Mouse (Mus musculus): ENCODE results near the gene Mpped2. TPM values are rescaled to one million over a fixed set of nuclear protein-coding genes. Genes with fewer than 3 reads are reported as not detected.
A peak's percentile ranks its signal among the peaks of the same experiment; 100 is the strongest.

Mpped2 gene
- total RNA-seq, 2 experiments from 2014 or later = 40.4 to 41.7 TPM

DNA sequence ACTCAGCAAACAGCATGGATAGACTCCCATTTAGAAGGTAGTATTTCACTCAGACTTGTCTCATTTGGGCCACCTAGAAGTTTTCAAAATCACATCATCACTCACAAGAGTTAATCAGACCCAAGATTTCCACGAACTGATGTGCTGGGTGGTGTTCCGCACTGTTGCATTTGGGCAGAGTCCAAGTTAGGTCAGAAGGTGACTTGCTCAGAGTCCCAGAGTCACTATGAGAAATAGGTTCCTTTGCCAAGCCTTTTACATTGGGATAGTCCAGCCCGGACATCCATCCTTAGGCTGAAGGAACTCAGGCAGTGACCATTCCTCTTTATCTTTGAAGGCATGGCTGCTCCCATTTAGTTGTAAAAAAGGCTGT lies 97.2 kb downstream of the Mpped2 start:
- no peak for DNase-seq (ENCODE audit: low spot score in 2 of 2)

DNA sequence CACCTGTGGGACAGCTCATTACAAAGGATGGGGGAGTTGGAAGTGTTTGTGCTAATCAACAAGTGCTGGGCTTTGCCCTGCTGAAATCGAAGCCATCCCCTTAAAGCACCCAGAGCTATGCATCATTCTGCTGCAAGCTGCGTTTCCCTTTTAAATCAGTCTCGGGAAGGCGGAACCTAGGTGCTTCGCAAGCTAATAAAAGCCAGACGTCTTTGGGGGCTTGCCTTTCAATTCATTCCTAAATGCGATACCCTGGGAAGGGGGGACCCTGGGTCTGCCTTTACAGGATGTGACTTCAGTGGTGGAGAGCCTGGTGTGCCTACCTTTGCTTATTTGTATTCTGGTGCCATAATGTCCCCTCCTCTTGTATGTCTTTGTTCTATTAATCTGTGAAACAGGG lies 103.2 kb downstream of the Mpped2 start:
- no peak for DNase-seq (ENCODE audit: low spot score in 2 of 2)

DNA sequence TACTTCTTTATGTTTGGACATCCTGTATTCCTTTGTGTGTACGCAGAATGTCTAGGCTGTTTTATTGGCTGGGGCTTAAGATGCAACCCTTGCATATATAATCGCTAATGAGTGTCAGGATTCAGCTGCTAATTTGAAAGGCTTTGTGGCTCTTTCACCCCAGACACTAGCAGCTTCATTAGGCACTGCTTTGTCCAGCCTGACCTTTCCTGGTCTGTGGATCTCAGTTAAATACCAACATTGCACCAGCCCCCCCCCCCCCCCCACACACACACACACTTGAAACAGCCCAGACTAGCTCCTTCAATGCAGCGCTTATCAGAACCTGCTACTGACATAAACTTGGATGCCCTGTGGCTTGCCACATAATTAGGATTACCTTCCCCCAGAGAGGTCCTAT lies 104.8 kb downstream of the Mpped2 start:
- DNase-seq (ENCODE audit: low spot score in 2 of 2) = no peak

DNA sequence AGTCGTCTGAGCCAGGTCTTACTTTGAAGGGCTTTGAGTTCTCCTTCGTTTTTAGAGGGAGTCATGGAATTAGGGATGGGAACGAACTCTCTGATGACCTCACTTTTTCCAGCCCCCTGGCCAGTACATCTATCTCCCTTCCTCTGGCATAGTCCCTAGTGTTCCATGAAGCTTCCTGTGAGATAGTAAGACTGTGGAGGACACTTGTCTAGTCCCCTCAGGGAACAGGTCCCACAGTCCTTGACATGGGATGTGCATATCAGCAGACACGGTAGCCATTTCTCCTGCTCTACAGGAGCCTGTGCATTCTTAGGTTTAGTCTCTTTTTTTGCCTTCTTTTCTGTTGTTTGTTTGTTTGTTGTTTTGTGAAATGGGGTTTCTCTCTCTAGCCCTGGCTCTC lies 105.8 kb downstream of the Mpped2 start:
- no peak for DNase-seq (ENCODE audit: low spot score in 2 of 2)

DNA sequence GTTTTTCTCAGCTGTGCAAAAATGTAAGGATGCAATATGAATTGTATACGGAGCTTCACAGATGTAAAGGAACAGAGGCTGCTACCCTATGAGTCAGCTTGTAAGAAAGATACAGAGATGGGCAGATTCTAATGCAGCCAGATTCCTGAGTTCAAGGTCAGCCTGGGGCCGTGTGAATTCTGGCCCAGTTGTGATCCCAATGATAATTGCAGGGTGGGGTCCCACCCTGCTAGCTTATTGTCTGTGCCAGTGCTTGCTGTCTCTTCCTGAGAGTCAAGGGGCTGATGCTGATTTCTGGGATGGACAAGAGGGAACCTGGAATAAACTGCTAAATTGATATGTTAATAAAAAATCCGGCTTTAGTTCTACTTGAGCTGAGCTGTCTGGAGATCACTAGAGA lies 122.8 kb downstream of the Mpped2 start:
- no peak for DNase-seq (ENCODE audit: low spot score in 2 of 2)

DNA sequence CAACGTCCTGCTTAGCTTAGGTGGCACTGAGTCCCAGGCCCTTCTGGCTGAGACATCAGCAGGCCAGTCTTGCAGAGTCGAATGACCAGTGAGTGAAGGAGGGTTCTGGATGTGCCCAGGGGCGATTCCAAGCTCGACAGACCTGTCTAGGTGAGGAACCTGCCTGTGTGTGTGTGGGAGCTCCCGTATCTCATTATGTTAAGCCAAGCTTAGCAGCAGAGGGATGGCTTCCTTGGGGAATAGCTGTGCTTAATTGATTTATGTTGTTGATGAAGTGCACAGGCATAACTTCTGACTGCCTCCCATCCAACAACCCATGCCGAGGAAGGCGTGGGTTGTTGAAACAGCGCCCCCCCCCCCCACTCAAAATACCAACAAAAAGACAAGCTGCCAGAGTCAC lies 128.2 kb downstream of the Mpped2 start:
- DNase-seq (ENCODE audit: low spot score in 2 of 2) = no peak

DNA sequence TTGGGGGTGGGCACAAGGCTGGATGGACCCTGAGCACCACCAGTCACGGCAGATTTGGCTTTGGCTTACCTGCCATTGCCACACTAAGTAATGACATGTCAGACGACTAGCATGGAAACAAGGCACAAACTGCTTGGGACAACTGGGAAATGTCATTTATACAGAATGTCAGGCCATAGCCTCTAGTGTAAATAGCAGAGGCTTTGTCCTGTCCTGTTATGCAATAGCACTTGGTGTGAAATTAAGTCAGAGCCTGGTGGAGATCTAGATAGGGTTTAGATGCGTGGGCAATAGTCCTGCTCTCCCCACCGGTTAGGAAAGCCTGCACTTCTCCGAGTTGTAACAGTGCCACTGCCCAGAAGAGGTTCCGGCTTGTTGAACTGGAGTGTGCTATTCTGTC lies 128.8 kb downstream of the Mpped2 start:
- no peak for DNase-seq (ENCODE audit: low spot score in 2 of 2)

DNA sequence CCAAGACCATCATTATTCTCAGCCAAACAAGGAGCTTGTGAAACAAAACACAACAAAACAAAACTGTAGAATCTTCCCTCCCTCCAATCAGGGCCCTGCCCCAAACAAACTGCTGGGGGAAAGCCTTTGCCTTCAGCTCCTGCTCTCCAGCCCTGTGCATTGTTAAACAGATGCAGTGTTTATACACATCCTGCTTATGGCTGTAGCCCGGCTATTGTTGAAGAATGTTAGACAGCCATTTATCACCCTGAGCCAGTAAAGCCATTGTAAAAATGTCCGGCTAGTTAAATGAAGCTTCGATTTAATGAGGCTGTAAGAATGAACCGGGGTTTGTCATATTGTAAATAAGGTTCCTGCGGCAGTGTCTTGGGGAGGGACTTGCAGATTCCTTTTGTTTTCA lies 129.5 kb downstream of the Mpped2 start:
- no peak for DNase-seq (ENCODE audit: low spot score in 2 of 2)

DNA sequence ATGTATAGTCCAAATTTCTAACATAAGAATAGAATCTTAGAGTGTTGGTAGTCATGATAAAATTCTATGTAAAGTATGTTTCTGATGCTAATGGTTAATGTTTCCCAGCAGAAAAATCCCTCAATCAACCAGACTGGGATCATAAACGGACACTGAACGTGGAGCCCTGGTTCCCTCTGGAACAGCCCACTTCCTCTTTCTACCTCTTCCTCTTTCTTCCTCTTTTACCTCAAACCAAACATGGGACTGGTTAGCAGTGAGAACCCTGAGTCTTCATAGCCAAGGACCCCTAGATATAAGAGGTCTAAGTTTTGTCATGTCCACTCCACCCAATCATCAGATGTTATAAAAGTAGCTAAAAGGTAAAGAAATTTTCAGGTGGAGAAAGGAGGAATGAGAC lies 132.4 kb downstream of the Mpped2 start:
- DNase-seq (ENCODE audit: low spot score in 2 of 2) = no peak

DNA sequence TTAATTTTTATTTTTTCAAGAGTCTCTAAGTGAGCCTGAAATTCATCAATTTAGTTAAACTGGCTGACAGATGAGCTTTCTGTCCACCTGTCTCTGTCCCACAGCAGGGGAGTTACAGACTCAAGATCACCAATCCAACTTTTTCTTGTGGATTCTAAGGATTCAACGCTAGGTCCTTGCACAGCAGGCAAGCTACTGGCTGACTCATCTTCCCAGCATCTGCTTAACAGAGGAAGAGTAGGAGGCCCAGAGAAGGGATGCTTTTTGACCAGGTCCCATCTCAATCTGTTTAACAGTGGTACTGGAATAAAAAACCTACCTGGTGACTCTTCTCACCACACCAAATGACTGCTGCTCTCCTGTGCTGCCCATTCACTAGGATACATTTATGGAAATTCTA lies 133.0 kb downstream of the Mpped2 start:
- DNase-seq (ENCODE audit: low spot score in 2 of 2) = no peak

DNA sequence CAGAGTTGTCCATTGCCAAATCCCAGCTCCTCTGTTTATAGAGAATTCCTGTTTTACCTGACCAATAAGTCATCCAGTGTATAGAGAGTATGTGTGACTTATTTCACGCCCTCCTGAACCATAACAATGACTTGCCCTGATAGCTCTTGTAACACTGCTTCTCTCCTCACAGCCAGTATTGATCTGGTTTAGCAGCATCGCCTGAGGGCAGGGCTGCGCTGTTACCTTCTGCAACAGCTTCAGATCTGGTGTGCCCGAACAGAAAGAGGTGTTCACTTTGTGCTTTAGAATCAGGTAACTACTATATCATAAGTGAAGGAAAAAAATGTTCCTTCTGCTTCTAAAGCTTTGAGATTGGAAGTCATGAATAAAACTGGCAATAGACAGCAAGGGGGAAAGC lies 133.7 kb downstream of the Mpped2 start:
- no peak for DNase-seq (ENCODE audit: low spot score in 2 of 2)

DNA sequence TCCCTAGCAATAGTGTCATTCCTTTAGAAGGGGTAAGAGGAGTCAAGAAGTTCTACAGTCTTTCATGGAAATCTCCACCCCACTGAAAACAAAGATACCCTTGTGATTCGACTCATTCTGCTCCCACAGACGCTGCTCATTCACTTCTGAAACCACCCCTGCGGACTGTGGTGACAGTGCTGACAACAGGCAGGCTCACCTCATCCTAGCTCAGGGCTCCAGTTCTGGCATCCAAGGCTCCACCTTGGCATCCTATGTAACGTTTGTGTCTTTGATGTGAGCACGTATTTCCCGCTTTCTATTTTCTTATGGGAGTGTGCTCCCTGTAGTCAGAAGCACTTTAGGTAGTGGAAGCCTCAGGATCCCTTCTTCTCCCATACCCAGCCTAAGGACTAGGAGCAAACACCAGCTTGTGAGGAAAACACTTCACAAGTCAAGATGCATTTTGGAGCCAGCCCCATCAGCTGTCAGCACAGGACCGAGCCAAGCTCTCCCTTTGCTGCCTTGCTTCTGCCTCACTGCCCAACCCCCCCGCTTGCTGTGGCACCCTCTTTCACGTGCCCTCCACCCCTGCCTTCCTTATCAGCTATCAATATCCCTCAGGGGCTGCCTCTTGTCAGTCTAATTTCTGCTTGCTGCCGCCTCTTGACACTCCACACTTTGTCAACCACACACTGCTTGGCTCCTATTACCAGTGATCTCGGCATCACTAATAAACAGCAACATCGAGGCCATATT lies 135.7 kb downstream of the Mpped2 start:
- peak in 1 of 2 experiments; percentile 30 for DNase-seq (ENCODE audit: low spot score in 2 of 2)

DNA sequence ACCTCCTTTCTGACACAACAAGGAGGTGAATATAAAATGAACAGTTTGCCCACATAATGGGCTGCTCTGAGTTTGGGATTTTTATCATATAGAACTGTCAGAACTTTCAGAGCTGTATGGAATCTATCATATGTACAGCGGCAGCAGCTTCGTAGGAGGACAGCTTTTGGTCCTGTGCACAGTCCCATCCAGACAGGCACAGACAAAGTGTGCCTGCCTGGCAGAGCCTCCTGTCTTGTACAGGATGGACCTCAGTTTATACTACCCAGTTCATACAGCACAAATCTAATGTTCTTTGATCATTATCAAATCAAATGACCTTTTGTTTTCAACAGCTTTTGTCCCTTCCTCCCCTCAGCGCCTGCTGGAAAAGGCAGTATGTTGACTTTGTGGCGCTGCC lies 136.4 kb downstream of the Mpped2 start:
- DNase-seq (ENCODE audit: low spot score in 2 of 2) = no peak

DNA sequence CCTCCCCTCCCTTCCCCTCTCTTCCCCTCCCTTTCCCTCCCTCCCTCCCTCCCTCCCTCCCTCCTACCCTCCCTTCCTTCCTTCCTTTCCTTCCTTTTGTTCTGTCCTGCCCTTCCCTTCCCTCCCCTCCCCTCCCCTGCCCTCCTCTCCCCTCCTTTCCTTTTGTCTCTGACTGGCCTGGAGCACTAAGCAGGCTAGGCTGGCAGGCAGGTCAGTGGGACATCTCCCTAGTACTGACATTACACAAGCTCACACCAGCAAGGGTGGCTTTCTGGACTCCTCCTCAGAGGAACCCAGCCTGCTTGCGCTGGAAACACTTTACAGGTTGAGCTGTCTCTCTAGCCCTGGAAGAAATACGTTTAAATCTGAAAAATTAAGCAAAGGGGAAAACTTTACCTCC lies 139.5 kb downstream of the Mpped2 start:
- DNase-seq (ENCODE audit: low spot score in 2 of 2) = no peak

DNA sequence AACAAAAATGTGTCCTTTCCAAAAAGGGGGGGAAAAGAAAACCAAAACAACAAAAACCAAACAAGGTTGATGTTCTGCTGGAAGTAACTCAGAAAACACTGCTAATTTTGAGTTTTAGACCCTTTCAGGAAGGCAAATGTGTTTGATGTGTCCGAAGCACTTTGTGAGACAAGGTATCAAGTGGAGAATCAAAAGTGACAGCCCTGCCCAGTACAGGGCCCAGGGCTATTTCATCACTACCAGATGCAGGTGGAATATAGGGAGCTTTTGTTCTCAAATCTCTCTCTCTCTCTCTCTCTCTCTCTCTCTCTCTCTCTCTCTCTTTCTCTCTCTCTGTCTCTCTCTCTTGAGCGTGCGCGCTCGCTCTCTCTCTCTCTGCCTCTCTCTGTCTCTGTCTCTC lies 140.1 kb downstream of the Mpped2 start:
- no peak for DNase-seq (ENCODE audit: low spot score in 2 of 2)

DNA sequence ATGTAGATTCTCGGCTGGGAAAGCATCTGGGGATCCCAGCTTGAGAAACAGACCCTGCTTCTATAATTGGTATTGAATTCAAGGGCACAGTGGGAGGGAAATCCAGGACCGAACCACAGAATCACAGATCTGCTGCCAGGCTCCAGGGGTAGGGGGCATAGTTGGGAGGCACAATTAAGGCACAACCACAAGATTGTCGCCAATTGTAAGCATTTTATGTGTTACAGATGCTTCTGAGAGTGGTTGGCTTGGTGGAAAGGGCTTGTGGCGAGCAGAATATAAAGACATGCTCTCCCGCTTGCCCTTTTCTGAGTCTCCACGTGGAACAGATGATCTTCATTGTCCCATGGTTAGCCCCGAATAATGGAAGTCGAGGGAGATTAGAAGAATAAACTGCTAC lies 142.3 kb downstream of the Mpped2 start:
- DNase-seq (ENCODE audit: low spot score in 2 of 2) = no peak

DNA sequence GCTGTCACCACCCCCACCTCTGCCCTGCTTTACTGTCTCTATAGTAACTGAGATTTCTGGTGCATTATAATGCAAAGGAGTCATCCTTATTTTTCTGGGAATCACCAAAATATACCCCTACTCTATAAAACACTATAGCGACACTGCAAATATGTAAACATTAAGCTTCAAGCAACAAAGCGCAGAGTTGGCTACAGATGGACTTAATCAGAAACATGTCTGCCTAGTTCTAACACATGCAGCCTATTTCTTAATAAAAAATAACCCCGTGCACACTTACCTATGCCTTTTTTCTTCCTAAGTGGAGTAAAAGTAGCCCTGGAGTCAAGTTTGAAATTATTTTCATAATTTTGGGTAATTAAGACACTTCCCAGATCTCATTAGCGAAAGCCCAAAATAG lies 144.2 kb downstream of the Mpped2 start:
- DNase-seq (ENCODE audit: low spot score in 2 of 2) = no peak

DNA sequence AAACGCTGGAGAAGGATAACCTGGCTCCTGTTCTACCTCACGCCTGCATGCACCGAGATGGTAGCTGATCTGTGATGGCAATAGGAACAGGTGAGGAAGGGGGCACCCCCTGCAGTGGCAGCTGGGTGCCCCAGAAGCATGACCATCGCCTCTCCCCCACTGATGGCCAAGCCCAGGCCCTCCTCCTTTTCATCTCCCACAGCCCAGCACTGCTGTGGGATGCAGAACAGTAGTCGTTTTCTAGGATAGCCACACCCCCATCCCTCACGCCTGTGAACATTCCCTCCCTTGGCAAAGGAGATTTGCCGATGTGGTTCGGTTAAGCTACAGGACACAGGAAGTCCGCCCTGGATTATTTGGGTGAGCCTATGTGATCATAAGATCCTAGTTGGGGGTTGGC lies 151.1 kb downstream of the Mpped2 start:
- no peak for DNase-seq (ENCODE audit: low spot score in 2 of 2)

DNA sequence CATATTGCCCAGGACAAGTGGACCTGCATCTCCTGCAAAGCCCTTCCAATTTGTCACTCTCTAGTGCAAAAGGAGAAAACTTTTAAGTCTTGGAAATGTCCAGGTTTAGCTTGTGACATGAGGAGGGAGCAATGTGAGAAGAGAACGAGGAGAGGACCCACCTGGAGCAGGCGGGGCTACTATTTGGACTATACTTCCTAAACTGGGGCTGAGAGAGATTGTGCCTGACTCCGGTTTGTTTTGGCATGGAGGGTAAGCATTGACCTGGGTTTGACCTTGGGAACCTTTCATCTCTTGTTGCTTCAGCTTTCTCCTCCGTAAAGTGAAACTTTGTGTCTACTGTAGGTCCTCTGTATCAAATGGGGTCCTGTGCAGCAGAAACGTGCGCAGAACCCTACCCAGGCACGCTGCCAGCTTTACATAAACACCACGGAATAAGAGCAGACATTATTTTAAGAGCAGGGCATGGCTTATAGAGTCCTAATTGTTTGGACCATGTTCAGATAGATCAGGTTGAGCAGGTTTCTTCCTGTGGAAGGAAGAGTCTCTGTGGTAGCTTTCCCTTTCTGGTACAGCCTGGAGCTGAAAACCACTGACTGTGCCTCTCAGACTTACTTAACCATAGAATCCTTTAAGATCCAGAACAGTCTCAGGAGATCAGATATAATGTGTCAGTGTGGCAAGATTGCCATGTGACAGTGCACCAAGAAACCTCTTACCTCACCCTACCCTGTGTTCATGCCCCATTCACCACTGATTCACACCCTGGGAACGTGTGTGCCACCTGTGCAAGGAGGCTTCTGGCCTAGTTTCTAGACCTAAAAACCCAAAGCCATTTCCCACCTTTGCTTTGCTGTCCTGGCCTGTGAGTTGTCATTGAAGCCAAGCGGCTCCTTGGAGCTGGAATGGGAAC lies 152.0 kb downstream of the Mpped2 start:
- no peak for DNase-seq (ENCODE audit: low spot score in 2 of 2)

DNA sequence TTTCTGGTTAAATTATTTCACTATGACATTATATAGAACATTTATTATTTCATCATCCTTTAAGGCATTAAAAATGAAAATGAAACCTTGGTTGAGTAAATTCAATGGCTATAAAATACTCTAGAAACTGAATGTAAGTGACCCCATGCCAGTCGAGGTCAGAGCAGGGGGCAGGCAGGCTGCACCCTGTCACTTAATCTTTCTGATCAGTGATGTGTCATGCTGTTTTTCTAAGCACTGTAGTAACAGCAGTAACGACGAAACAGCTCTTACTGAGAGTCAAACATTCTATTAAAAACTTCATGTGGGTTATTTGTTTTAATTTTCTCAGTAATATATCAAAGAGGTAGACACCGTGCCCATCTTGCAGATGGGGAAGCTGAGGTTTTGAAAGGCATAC lies 153.4 kb downstream of the Mpped2 start:
- DNase-seq (ENCODE audit: low spot score in 2 of 2) = no peak

DNA sequence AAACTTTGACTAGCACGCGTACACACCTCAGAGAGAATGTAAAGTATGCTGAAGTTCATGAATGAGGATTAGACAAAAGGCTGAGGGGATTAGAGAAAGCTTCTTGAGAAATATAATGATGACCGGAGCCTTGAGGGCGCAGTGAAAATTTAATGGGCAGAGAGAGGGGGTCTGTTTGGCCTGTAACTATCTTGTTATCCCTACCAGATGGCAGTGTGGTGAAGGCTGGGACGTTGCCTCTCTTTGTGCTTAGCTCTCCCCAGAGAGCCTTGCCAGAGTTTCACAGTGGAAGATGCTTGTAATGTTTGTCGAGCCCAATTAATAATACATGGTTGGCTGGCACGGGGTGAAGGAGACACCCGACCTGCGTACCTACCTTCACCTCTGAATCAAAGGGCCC lies 156.3 kb downstream of the Mpped2 start:
- no peak for DNase-seq (ENCODE audit: low spot score in 2 of 2)

DNA sequence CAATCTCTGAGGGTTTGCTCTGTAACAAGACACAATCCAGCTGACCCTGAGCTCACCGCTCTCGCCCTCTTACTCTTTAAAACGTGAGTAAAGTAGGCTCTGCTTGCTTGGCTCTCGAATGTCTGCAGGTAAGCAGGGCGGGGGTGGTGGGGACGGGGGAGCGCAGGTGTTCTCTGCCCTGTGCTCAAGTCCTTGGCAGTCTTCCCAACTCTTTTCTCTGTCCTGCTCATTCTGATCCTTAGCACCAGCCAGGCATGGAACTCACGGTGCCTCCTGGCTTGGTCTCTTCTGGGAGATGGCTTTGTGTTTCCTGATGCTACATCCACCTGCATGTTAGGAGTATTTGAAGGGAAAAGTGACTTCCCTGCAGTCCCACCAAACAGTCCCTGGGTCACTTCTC lies 158.4 kb downstream of the Mpped2 start:
- no peak for DNase-seq (ENCODE audit: low spot score in 2 of 2)

DNA sequence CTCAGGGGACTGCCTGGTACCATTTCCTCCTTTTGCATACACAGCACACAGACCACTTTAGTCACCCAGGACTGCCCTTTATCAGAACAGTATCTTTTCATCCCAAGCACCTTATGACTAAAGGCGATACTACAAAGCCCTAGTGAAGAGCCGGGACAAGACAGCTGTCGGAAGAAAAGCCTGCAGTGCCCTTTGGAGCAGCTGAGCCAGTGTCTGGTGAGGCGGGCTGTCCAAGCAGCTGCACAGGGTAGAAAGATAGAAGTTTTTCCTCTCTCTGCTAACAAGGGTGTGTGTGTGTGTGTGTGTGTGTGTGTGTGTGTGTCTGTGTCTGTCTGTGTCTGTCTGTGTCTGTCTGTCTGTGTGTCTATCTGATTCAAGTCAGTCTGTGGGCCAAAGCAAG lies 161.1 kb downstream of the Mpped2 start:
- DNase-seq (ENCODE audit: low spot score in 2 of 2) = no peak

Measured in layer of hippocampus, adult 18-20 months (tissue).